Mouse (Mus musculus) limb, embryonic 11.5 days (tissue): Measurements from ENCODE around the gene Ireb2. TPM values are rescaled to one million over a fixed set of nuclear protein-coding genes. Genes with fewer than 3 reads are reported as not detected.

Source experiments
- ATAC-seq: fragments of 200-750 bp; cut with Nextera tagmentation; 2 replicates; pipeline ENCODE4 v1.8.0; 2017; ENCODE audit warnings: low read depth; ENCODE audit not compliant: insufficient number of reproducible peaks, low FRiP score, low TSS enrichment
- DNase-seq: peaks from one replicate; pipeline ENCODE4 v3.0.0-alpha.2; 2015; ENCODE audit warnings: low spot score
- H3K27ac ChIP-seq: fragments of 300-500 bp; sonication (generic); replicated peaks from 2 replicates; pipeline ENCODE4 v1.5.1; 2014; ENCODE audit warnings: low read depth, mild to moderate bottlenecking, low read length
- H3K27me3 ChIP-seq: fragments of 300-500 bp; sonication (generic); 2 replicates; pipeline ENCODE4 v1.6.1; 2014; ENCODE audit warnings: mild to moderate bottlenecking, low read length, mixed read lengths; ENCODE audit not compliant: control insufficient read depth, insufficient read depth
- H3K36me3 ChIP-seq: fragments of 300-500 bp; sonication (generic); 2 replicates; pipeline ENCODE4 v1.6.1; 2014; ENCODE audit warnings: mild to moderate bottlenecking, low read length, moderate library complexity, mixed read lengths; ENCODE audit not compliant: control insufficient read depth, insufficient read depth
- H3K4me1 ChIP-seq: fragments of 300-500 bp; sonication (generic); 2 replicates; pipeline ENCODE4 v1.6.1; 2014; ENCODE audit warnings: low read length, mixed read lengths; ENCODE audit not compliant: control insufficient read depth, insufficient read depth
- H3K4me2 ChIP-seq: fragments of 300-500 bp; sonication (generic); 2 replicates; pipeline ENCODE4 v1.6.1; 2014; ENCODE audit warnings: low read depth, mild to moderate bottlenecking, moderate library complexity; ENCODE audit not compliant: severe bottlenecking
- H3K4me3 ChIP-seq: fragments of 300-500 bp; sonication (generic); 2 replicates; pipeline ENCODE4 v1.5.1; 2014; ENCODE audit warnings: low read depth, low read length
- H3K9ac ChIP-seq: fragments of 300-500 bp; sonication (generic); 2 replicates; pipeline ENCODE4 v1.6.1; 2014; ENCODE audit warnings: mild to moderate bottlenecking, low read length
- H3K9me3 ChIP-seq: fragments of 300-500 bp; sonication (generic); 2 replicates; pipeline ENCODE4 v1.6.1; 2016; ENCODE audit warnings: low read length; ENCODE audit not compliant: control insufficient read depth
- WGBS: fragments of 180-500 bp; shearing (Covaris S2); extraction: QIAGEN DNeasy Blood & Tissue Kit; methylation state at CpG from one replicate; pipeline ENCODE4 v1.1.7; 2014; 5-methylcytosine and 5-hydroxymethylcytosine counted together
- polyA plus RNA-seq: library from polyadenylated mRNA; unstranded; fragments of >200 nt; fragmentation: Nextera tagmentation; extraction: Ambion mirVana; gene quantifications from 2 replicates; pipeline ENCODE4 v1.2.1, GENCODE M21; 2014

Gene Ireb2
- polyA plus RNA-seq, 1 experiment from 2014 or later = 57.6 TPM

- ATAC-seq (no peak), DNase-seq (no peak)
- H3K27me3 ChIP-seq = no peaks in the 10 kb centered on the region
- H3K4me3 ChIP-seq = no peak overlapping the region
- no peak overlapping the region for H3K9ac ChIP-seq
- H3K27ac ChIP-seq = no peak overlapping the region
- no peaks in the 10 kb centered on the region for H3K9me3 ChIP-seq
- H3K4me1 ChIP-seq = peaks cover 3% of the 10 kb centered on the region; the same call in 1 of the 2 replicates
- WGBS = 86% methylated on average over 6 of the region's 6 CpGs
- H3K4me2 ChIP-seq = no peak overlapping the region
- no peaks in the 10 kb centered on the region for H3K36me3 ChIP-seq
Measured at GRCm38 (mm10) chr9:54856121-54856520, 7.5 kb upstream of the Ireb2 start.

- Histone ChIP-seq H3K4me1 (peaks cover 3% of the 10 kb centered on the region; the same call in 1 of the 2 replicates), H3K4me2 (no peak overlapping the region), H3K27me3 (no peaks in the 10 kb centered on the region), H3K27ac (no peak overlapping the region), H3K9me3 (no peaks in the 10 kb centered on the region), H3K4me3 (no peak overlapping the region), H3K9ac (no peak overlapping the region), H3K36me3 (no peaks in the 10 kb centered on the region)
- DNase-seq (no peak), ATAC-seq (no peak)
- 18% methylated on average over 3 of the region's 3 CpGs for WGBS
Measured at GRCm38 (mm10) chr9:54857474-54857873, 6.1 kb upstream of the Ireb2 start.

GRCm38 (mm10) chr9:54860526-54860925 is 3.1 kb upstream of the Ireb2 start:
- no peak overlapping the region for H3K27ac ChIP-seq
- 88% methylated on average over 7 of the region's 7 CpGs for WGBS
- H3K4me3 ChIP-seq = no peak overlapping the region
- no peaks in the 10 kb centered on the region; the same call in 1 of the 2 replicates for H3K36me3 ChIP-seq
- no peak overlapping the region for H3K4me2 ChIP-seq
- H3K27me3 ChIP-seq = no peaks in the 10 kb centered on the region
- no peak overlapping the region for H3K9ac ChIP-seq
- no peaks in the 10 kb centered on the region for H3K9me3 ChIP-seq
- 0 out of 2 replicates have a peak, but pooled peaks cover 2% of the 10 kb centered on the region for H3K4me1 ChIP-seq
- ATAC-seq = no peak
- no peak for DNase-seq

DNA sequence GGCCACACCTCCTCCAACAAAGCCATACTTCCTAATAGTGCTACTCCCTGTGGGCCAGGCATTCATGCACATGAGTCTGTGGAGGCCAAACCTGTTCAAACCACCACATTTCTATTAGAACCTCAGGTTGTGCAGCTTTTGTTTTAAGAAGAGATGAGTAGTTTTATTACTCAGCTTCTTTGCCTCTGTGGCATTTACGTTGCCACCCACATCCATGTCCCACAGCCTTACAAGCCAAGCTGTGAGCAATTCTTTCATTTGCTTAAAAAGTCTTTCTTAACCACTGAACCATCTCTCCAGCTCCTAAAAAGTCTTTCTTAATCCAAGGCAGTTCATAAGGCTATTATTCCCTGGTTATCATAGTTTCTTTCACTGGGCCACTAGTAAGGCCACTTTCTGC is 15.2 kb downstream of the Ireb2 start:
- Histone ChIP-seq H3K27me3 (no peaks in the 10 kb centered on the region), H3K36me3 (peaks cover 8% of the 10 kb centered on the region; the same call in 1 of the 2 replicates), H3K27ac (no peak overlapping the region), H3K4me2 (no peak overlapping the region), H3K4me1 (no peaks in the 10 kb centered on the region), H3K4me3 (no peak overlapping the region), H3K9ac (no peak overlapping the region), H3K9me3 (no peaks in the 10 kb centered on the region)
- no peak for DNase-seq
- no peak for ATAC-seq
- 94% methylated on average over 1 of the region's 1 CpGs for WGBS

- WGBS = 82% methylated on average over 4 of the region's 4 CpGs
- Histone ChIP-seq H3K4me2 (no peak overlapping the region), H3K4me1 (no peaks in the 10 kb centered on the region), H3K9me3 (no peaks in the 10 kb centered on the region), H3K36me3 (peaks cover 15% of the 10 kb centered on the region; the same call in 1 of the 2 replicates), H3K4me3 (no peak overlapping the region), H3K27me3 (no peaks in the 10 kb centered on the region), H3K27ac (no peak overlapping the region), H3K9ac (no peak overlapping the region)
- no peak for DNase-seq
- ATAC-seq = no peak
Measured at GRCm38 (mm10) chr9:54892111-54892510, 28.5 kb downstream of the Ireb2 start.

- Histone ChIP-seq H3K36me3 (peaks cover 8% of the 10 kb centered on the region), H3K27me3 (no peaks in the 10 kb centered on the region), H3K4me1 (no peaks in the 10 kb centered on the region), H3K9ac (no peak overlapping the region), H3K27ac (no peak overlapping the region), H3K4me2 (no peak overlapping the region), H3K9me3 (no peaks in the 10 kb centered on the region), H3K4me3 (no peak overlapping the region)
- WGBS = 90% methylated on average over 3 of the region's 3 CpGs
- ATAC-seq = no peak
- no peak for DNase-seq
Measured at GRCm38 (mm10) chr9:54897097-54897496, 33.5 kb downstream of the Ireb2 start.

- Histone ChIP-seq H3K9me3 (no peaks in the 10 kb centered on the region), H3K4me1 (no peaks in the 10 kb centered on the region), H3K36me3 (peaks cover 5% of the 10 kb centered on the region), H3K9ac (no peak overlapping the region), H3K4me2 (no peak overlapping the region), H3K4me3 (no peak overlapping the region), H3K27ac (no peak overlapping the region), H3K27me3 (no peaks in the 10 kb centered on the region)
- 94% methylated on average over 5 of the region's 5 CpGs for WGBS
- ATAC-seq = no peak
- DNase-seq = no peak
Measured at GRCm38 (mm10) chr9:54909446-54909845, 45.9 kb downstream of the Ireb2 start.

DNA sequence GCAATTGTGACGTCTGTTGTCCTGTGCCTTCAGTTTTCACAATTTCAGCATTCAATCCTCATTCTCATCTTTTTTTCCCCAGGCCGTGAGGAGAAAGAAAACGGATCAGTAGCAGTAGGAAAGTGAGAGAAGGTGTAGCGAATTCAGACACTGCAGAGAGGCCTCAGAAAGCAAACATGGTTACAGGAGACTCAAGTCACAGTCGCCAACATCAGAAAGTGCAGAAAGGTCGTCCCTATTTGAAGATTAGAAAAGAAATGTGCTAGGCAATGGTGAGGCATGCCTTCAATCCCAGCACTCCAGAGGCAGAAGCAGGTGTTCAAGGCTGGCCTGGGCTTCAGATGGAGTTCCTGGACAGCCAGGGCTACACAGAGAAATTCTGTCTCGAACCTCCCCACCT is 52.0 kb downstream of the Ireb2 start:
- DNase-seq (no peak), ATAC-seq (no peak)
- 68% methylated on average over 7 of the region's 7 CpGs for WGBS
- Histone ChIP-seq H3K27me3 (no peaks in the 10 kb centered on the region), H3K4me3 (no peak overlapping the region), H3K27ac (no peak overlapping the region), H3K36me3 (no peaks in the 10 kb centered on the region), H3K4me1 (no peaks in the 10 kb centered on the region), H3K9me3 (no peaks in the 10 kb centered on the region), H3K9ac (no peak overlapping the region), H3K4me2 (no peak overlapping the region)

- H3K27me3 ChIP-seq = no peaks in the 10 kb centered on the region
- no peak overlapping the region for H3K9ac ChIP-seq
- H3K4me3 ChIP-seq = no peak overlapping the region
- H3K36me3 ChIP-seq = no peaks in the 10 kb centered on the region
- H3K27ac ChIP-seq = no peak overlapping the region
- no peaks in the 10 kb centered on the region for H3K4me1 ChIP-seq
- peak; percentile 33; the same call in 1 of the 2 replicates for ATAC-seq
- no peak for DNase-seq
- no peaks in the 10 kb centered on the region for H3K9me3 ChIP-seq
- WGBS = 74% methylated on average over 8 of the region's 8 CpGs
- peak overlapping the region; percentile 84; the same call in 1 of the 2 replicates for H3K4me2 ChIP-seq
Measured at GRCm38 (mm10) chr9:54916401-54916800, 52.8 kb downstream of the Ireb2 start.
